Mouse (Mus musculus) natural killer cell, adult 2 months (primary cell): ENCODE results near the gene Pcdh9.

Experiments
- DNase-seq, 2 experiments: peaks; one replicate each; pipeline ENCODE4 v3.0.0; 2022; ENCODE audit warnings: low spot score in 2 of 2

Pcdh9 gene

DNA sequence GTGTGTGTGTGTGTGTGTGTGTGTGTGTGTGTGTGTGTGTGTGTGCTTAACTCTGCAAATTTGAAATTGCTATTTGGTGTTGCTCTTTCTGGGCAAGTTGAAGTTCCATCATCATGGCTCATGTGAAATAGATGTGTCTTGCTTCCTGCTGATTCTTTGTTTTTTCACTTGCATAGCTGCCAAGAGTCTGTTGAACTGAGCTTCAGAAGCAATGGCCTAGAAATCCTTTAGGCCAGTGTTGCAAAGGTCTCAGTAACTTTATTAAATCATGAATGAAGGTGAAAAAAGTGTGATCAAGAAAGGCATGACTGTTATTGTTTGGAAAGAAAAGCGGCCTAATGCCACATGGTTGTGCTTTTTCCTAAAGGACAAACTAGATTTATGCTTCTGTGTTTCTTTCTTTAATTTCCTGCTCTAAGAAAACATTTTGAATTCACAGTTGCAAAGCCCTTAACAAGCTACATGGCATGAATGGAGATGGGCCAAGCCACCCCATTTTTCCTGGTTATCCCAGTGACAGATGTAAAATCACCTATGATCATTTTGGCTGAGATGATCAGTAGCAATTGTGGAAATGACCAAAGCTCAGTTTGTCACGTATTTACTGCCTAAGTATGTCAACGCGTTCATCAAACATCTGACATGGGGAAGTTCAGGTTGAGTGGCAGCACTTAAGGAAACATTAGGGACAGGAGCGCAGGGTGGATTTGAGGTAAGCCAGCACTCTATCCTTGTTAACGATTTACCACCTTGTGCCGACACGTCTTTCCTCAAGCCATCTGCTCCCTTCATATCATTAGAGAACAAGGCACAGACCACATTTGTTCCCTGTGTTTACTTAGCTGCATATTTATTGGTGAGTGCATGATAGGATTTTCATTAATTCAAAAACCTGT is 850.9 kb downstream of the Pcdh9 start:
- DNase-seq: no peak

DNA sequence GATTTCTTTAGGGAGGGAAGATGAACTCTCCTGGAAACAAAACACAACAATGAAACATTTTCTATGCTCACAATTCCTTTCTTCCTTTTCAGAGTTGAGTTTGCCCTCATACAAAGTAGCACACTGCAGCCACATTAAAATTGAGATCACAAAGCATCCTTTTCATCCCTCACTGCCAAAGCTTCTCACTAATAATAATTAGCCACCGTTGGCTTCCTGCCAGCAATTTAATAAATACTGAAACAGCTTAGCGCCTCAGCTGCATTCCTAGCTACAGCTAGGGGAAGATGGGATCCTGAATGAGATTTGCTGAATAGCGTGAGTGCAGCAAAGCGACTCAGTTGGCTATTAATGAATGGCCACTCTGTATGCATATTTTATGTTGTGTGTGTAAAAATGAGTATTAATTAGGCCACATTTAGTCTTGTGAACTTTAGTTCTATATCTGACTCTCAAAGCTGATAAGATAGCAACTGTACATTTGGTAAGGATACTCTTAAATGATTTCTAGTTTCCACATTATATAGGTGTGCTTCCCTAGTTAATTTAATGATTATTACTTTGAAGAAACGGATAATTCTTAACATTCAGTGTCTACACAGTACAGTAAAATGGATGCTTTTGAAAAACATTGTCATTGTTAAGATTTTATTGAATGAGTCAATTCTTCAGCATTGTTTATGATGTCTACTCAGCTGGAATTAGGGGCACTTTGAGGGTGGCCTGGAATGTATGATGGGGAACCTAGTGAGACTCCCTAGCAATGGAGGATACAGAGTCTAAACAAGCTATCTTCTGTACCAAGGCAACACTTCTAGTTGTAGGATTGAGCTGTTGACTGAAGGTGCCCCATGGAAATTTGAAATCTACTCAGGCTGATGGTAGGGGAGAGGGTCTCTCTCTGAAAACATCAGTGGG is 881.1 kb downstream of the Pcdh9 start:
- DNase-seq: no peak
